Mouse (Mus musculus): ENCODE data around the gene Gbp7. TPM values are rescaled to one million over a fixed set of nuclear protein-coding genes. Genes with fewer than 3 reads are reported as not detected.

The Gbp7 gene
- polyA plus RNA-seq, 1 experiment from 2014 or later = 5.7 TPM

- ATAC-seq (replicated peaks; ENCODE audit: low FRiP score, low TSS enrichment, low read depth) = no peak
- WGBS = 89% methylated on average over 3 of the region's 3 CpGs
Observed at GRCm38 (mm10) chr3:142577108-142577507, 47.0 kb downstream of the Gbp7 start.

DNA sequence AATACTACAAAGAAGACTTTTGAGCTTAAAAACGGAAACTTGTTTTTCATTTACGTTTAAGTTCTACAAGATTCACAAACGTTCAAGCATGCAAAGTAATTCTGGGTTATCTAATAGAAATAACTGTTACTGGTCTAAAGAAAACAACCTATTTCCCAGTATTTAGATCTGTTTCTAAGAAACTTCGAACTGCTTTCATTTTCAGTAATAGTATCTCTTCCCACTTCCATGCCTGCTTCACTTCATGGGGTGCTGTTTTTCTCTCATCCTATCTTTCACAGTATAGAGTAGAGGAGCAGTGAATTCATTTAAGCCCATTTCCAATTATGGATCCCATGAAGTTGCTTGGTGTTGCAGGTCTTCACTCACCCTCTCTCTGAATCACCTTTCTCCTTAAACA, 48.2 kb downstream of the Gbp7 start:
- Histone ChIP-seq H3K4me1 (replicated peaks; ENCODE audit: control insufficient read depth, insufficient read depth, low read length) (no peaks in the 10 kb centered on the region), H3K4me3 (ENCODE audit: low read depth, low read length) (no peak overlapping the region), H3K27me3 (replicated peaks; ENCODE audit: control insufficient read depth, insufficient read depth, low read length) (no peaks in the 10 kb centered on the region), H3K36me3 (ENCODE audit: control insufficient read depth, insufficient read depth, low read length) (no peaks in the 10 kb centered on the region), H3K27ac (ENCODE audit: low read depth) (no peak overlapping the region), H3K4me2 (ENCODE audit: low read length) (no peak overlapping the region), H3K9ac (ENCODE audit: low read length) (no peak overlapping the region), H3K9me3 (ENCODE audit: control insufficient read depth, low read length) (no peaks in the 10 kb centered on the region)
- WGBS = 88% methylated on average over 4 of the region's 4 CpGs
- ATAC-seq (replicated peaks; ENCODE audit: low FRiP score, low TSS enrichment, low read depth) = no peak
- DNase-seq (ENCODE audit: low spot score) = no peak

More at GRCm38 (mm10) chr3:142577108-142577507, 47.0 kb downstream of the Gbp7 start:
- Histone ChIP-seq H3K27ac (ENCODE audit: low read depth) (no peak overlapping the region), H3K27me3 (replicated peaks; ENCODE audit: control insufficient read depth, insufficient read depth, low read length) (no peaks in the 10 kb centered on the region), H3K4me2 (ENCODE audit: low read length) (no peak overlapping the region), H3K9me3 (ENCODE audit: control insufficient read depth, low read length) (no peaks in the 10 kb centered on the region), H3K36me3 (ENCODE audit: control insufficient read depth, insufficient read depth, low read length) (no peaks in the 10 kb centered on the region), H3K9ac (ENCODE audit: low read length) (no peak overlapping the region), H3K4me1 (replicated peaks; ENCODE audit: control insufficient read depth, insufficient read depth, low read length) (no peaks in the 10 kb centered on the region), H3K4me3 (ENCODE audit: low read depth, low read length) (no peak overlapping the region)
- no peak for DNase-seq (ENCODE audit: low spot score)

- DNase-seq (ENCODE audit: low spot score) (no peak), ATAC-seq (replicated peaks; ENCODE audit: low FRiP score, low TSS enrichment, low read depth) (no peak)
- Histone ChIP-seq H3K27ac (ENCODE audit: low read depth) (no peak overlapping the region), H3K4me3 (ENCODE audit: low read depth, low read length) (no peak overlapping the region), H3K4me2 (ENCODE audit: low read length) (no peak overlapping the region), H3K27me3 (replicated peaks; ENCODE audit: control insufficient read depth, insufficient read depth, low read length) (no peaks in the 10 kb centered on the region), H3K4me1 (replicated peaks; ENCODE audit: control insufficient read depth, insufficient read depth, low read length) (no peaks in the 10 kb centered on the region), H3K9me3 (ENCODE audit: control insufficient read depth, low read length) (no peaks in the 10 kb centered on the region), H3K36me3 (ENCODE audit: control insufficient read depth, insufficient read depth, low read length) (no peaks in the 10 kb centered on the region), H3K9ac (ENCODE audit: low read length) (no peak overlapping the region)
- WGBS = 89% methylated on average over 4 of the region's 4 CpGs
Observed at GRCm38 (mm10) chr3:142583067-142583466, 52.9 kb downstream of the Gbp7 start.

- no peak for DNase-seq (ENCODE audit: low spot score)
- H3K36me3 ChIP-seq (ENCODE audit: control insufficient read depth, insufficient read depth, low read length) = no peaks in the 10 kb centered on the region
Observed at GRCm38 (mm10) chr3:142587386-142587785, 57.2 kb downstream of the Gbp7 start.

DNA sequence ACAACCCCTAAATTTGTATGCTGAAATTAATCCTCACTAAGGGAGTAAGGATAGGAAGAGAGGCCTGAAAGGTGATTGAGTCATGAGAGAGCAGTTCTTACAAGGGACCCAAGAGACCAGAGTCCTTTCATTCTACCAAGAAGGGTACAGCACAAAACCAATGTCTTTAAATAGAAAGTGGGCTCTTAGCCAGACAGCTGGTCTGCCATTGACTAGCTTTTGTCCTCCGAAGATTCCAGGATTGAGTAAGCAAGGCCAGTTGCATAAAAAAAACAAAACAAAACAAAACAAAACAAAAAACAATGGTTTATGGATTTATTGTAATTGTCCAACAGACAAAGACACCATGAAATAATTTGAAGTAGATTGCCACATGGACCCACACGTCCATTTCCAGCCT, 58.7 kb downstream of the Gbp7 start:
- WGBS = 77% methylated on average over 2 of the region's 2 CpGs
- no peaks in the 10 kb centered on the region for H3K4me1 ChIP-seq (replicated peaks; ENCODE audit: control insufficient read depth, insufficient read depth, low read length)
- no peak overlapping the region for H3K4me2 ChIP-seq (ENCODE audit: low read length)
- no peak overlapping the region for H3K4me3 ChIP-seq (ENCODE audit: low read depth, low read length)
- no peaks in the 10 kb centered on the region for H3K36me3 ChIP-seq (ENCODE audit: control insufficient read depth, insufficient read depth, low read length)
- DNase-seq (ENCODE audit: low spot score) (no peak), ATAC-seq (replicated peaks; ENCODE audit: low FRiP score, low TSS enrichment, low read depth) (no peak)
- no peaks in the 10 kb centered on the region for H3K9me3 ChIP-seq (ENCODE audit: control insufficient read depth, low read length)
- no peaks in the 10 kb centered on the region for H3K27me3 ChIP-seq (replicated peaks; ENCODE audit: control insufficient read depth, insufficient read depth, low read length)
- H3K27ac ChIP-seq (ENCODE audit: low read depth) = no peak overlapping the region
- no peak overlapping the region for H3K9ac ChIP-seq (ENCODE audit: low read length)

More at GRCm38 (mm10) chr3:142587386-142587785, 57.2 kb downstream of the Gbp7 start:
- H3K27ac ChIP-seq (ENCODE audit: low read depth) = no peak overlapping the region
- H3K4me3 ChIP-seq (ENCODE audit: low read depth, low read length) = no peak overlapping the region
- ATAC-seq (replicated peaks; ENCODE audit: low FRiP score, low TSS enrichment, low read depth) = no peak
- no peaks in the 10 kb centered on the region for H3K4me1 ChIP-seq (replicated peaks; ENCODE audit: control insufficient read depth, insufficient read depth, low read length)
- no peaks in the 10 kb centered on the region for H3K9me3 ChIP-seq (ENCODE audit: control insufficient read depth, low read length)
- H3K27me3 ChIP-seq (replicated peaks; ENCODE audit: control insufficient read depth, insufficient read depth, low read length) = no peaks in the 10 kb centered on the region
- no peak overlapping the region for H3K4me2 ChIP-seq (ENCODE audit: low read length)
- H3K9ac ChIP-seq (ENCODE audit: low read length) = no peak overlapping the region

- no peak for ATAC-seq (replicated peaks; ENCODE audit: low FRiP score, low TSS enrichment, low read depth)
- no peak overlapping the region for H3K4me3 ChIP-seq (ENCODE audit: low read depth, low read length)
- WGBS = 88% methylated on average over 4 of the region's 4 CpGs
- H3K4me2 ChIP-seq (ENCODE audit: low read length) = no peak overlapping the region
- no peak overlapping the region for H3K27ac ChIP-seq (ENCODE audit: low read depth)
- no peaks in the 10 kb centered on the region for H3K4me1 ChIP-seq (replicated peaks; ENCODE audit: control insufficient read depth, insufficient read depth, low read length)
- DNase-seq (ENCODE audit: low spot score) = no peak
- H3K27me3 ChIP-seq (replicated peaks; ENCODE audit: control insufficient read depth, insufficient read depth, low read length) = no peaks in the 10 kb centered on the region
- H3K9ac ChIP-seq (ENCODE audit: low read length) = no peak overlapping the region
- no peaks in the 10 kb centered on the region for H3K9me3 ChIP-seq (ENCODE audit: control insufficient read depth, low read length)
- H3K36me3 ChIP-seq (ENCODE audit: control insufficient read depth, insufficient read depth, low read length) = no peaks in the 10 kb centered on the region
Observed at GRCm38 (mm10) chr3:142590431-142591067, 60.4 kb downstream of the Gbp7 start.

GRCm38 (mm10) chr3:142594547-142594946, 64.4 kb downstream of the Gbp7 start, which contains the start of gene Gbp2b:
TSS of gene Gbp2b (plus strand) at chr3:142594847.
- ATAC-seq (replicated peaks; ENCODE audit: low FRiP score, low TSS enrichment, low read depth) (no peak), DNase-seq (ENCODE audit: low spot score) (no peak)
- Histone ChIP-seq H3K36me3 (ENCODE audit: control insufficient read depth, insufficient read depth, low read length) (no peaks in the 10 kb centered on the region), H3K4me3 (ENCODE audit: low read depth, low read length) (no peak within 1 kb of the TSS), H3K4me2 (ENCODE audit: low read length) (no peak within 1 kb of the TSS), H3K4me1 (replicated peaks; ENCODE audit: control insufficient read depth, insufficient read depth, low read length) (no peaks in the 10 kb centered on the region), H3K9me3 (ENCODE audit: control insufficient read depth, low read length) (no peaks in the 10 kb centered on the region), H3K27me3 (replicated peaks; ENCODE audit: control insufficient read depth, insufficient read depth, low read length) (no peaks in the 10 kb centered on the region), H3K27ac (ENCODE audit: low read depth) (no peak within 1 kb of the TSS), H3K9ac (ENCODE audit: low read length) (no peak within 1 kb of the TSS)
- WGBS = 70% methylated on average over 1 of the region's 1 CpGs

DNA sequence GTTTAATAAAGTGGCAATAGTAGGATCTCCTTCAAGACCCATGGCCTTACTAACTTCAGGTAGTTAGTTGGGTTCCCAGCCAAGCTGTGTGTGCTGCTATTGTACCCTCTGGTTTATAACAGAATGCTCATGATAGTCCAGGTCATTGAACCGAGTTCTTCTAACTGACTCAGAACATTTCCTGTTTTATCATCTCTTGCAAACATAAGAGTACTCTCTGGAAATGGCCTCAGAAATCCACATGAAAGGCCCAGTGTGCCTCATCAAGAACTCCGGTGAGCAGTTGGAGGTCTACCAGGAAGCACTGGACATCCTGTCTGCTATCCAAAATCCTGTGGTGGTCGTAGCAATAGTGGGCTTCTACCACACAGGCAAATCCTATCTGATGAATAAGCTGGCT, 67.8 kb downstream of the Gbp7 start:
- DNase-seq (ENCODE audit: low spot score) (no peak), ATAC-seq (replicated peaks; ENCODE audit: low FRiP score, low TSS enrichment, low read depth) (no peak)
- Histone ChIP-seq H3K4me1 (replicated peaks; ENCODE audit: control insufficient read depth, insufficient read depth, low read length) (no peaks in the 10 kb centered on the region), H3K4me2 (ENCODE audit: low read length) (no peak overlapping the region), H3K27me3 (replicated peaks; ENCODE audit: control insufficient read depth, insufficient read depth, low read length) (no peaks in the 10 kb centered on the region), H3K9me3 (ENCODE audit: control insufficient read depth, low read length) (no peaks in the 10 kb centered on the region), H3K36me3 (ENCODE audit: control insufficient read depth, insufficient read depth, low read length) (no peaks in the 10 kb centered on the region), H3K9ac (ENCODE audit: low read length) (no peak overlapping the region), H3K27ac (ENCODE audit: low read depth) (no peak overlapping the region), H3K4me3 (ENCODE audit: low read depth, low read length) (no peak overlapping the region)
- WGBS = 80% methylated on average over 3 of the region's 3 CpGs

All from intestine, embryonic 14.5 days (tissue).